8 mouse cellular contexts compared by ENCODE assay signal in the genomic region with DNA sequence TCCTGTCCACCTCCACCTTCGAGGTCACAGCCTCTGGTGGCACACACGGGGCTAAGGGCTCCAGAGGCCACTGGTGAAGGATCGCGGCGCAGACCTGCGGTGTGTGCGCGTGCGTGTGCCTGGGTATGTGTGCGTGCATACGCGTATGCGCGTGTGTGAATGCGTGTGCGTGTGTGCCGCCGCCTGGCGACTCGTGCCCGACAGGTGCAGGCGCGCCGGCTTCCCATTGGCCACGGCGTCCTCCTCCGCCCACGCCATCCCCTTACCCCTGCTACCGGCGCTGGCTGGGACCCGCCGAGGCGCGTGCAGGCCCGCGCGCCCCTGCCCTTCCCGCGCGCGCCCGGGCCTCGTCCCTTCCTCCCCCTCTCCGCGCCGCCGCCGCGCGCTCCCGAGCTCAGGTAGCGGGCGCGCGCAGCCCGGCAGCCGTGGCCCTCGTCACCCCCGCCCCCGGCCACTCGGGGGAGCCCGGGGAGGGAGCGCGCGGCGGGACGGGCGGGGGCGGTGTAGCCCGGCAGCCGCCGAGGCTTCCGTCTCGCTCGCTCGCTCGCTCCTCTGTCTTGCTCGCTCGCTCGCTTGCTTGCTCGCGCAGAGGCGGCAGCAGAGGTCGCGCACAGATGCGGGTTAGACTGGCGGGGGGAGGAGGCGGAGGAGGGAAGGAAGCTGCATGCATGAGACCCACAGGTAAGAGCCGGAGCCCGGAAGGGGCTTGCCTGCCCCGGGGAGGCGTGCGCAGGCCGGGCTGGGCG. TPM values are rescaled to one million over a fixed set of nuclear protein-coding genes. Genes with fewer than 3 reads are reported as not detected.
DNase-seq lines count a peak whose midpoint lies in the region; ATAC-seq and TF ChIP-seq lines count a peak whose summit lies in the region.

Susd4 (plus strand) TSS at position 145 of the 746 bp plus-strand sequence.

- peak; percentile 74 for DNase-seq in forebrain, embryonic 10.5 days (ENCODE audit: extremely low spot score, low spot score)
- peak; percentile 90 for DNase-seq in hindbrain, embryonic 11.5 days (ENCODE audit: low spot score)
- DNase-seq in layer of hippocampus, postnatal 14 days (ENCODE audit: low spot score in 2 of 2) = peak; percentile 82 to 86
- DNase-seq in ovary, postnatal 36 days (ENCODE audit: low spot score) = peak; percentile 62
- DNase-seq in urinary bladder, adult 2 months (ENCODE audit: low spot score) = peak; percentile 47

- peak; percentile 86 for ATAC-seq in CD4-positive, CD25-positive, alpha-beta regulatory T cell, adult 4 months
- peak; percentile 91 for ATAC-seq in hindbrain, embryonic 11.5 days (ENCODE audit: low FRiP score)
- ATAC-seq in lung, embryonic 16.5 days (ENCODE audit: low read depth) = peak; percentile 90

- H3K4me2 ChIP-seq in hindbrain, embryonic 11.5 days (replicated peaks; ENCODE audit: low read depth, low read length) = peak within 1 kb of the TSS; percentile 95
- peak within 1 kb of the TSS; percentile 92 for H3K4me2 ChIP-seq in lung, embryonic 16.5 days (ENCODE audit: low read depth, low read length)

- peak within 1 kb of the TSS; percentile 73 for H3K9ac ChIP-seq in hindbrain, embryonic 11.5 days (ENCODE audit: low read depth, low read length)
- peak within 1 kb of the TSS; percentile 70 for H3K9ac ChIP-seq in lung, embryonic 16.5 days (ENCODE audit: low read length)

- no peaks in the 10 kb centered on the region for H3K36me3 ChIP-seq in forebrain, embryonic 10.5 days (replicated peaks)
- no peaks in the 10 kb centered on the region for H3K36me3 ChIP-seq in hindbrain, embryonic 11.5 days (ENCODE audit: control insufficient read depth, insufficient read depth, low read length)
- no peaks in the 10 kb centered on the region for H3K36me3 ChIP-seq in lung, embryonic 16.5 days (ENCODE audit: control insufficient read depth, insufficient read depth, low read length)

- H3K27me3 ChIP-seq in forebrain, embryonic 10.5 days (ENCODE audit: poor library complexity, severe bottlenecking) = peaks cover 61% of the 10 kb centered on the region
- H3K27me3 ChIP-seq in hindbrain, embryonic 11.5 days (ENCODE audit: control insufficient read depth, insufficient read depth, low read length) = no peaks in the 10 kb centered on the region
- peaks cover 5% of the 10 kb centered on the region; the same call in 1 of the 2 replicates for H3K27me3 ChIP-seq in lung, embryonic 16.5 days (ENCODE audit: control insufficient read depth, insufficient read depth, low read depth, low read length)

- peak within 1 kb of the TSS; percentile 59 for H3K4me3 ChIP-seq in bone marrow macrophage, adult 2 months (ENCODE audit: insufficient read depth, low read length)
- H3K4me3 ChIP-seq in forebrain, embryonic 10.5 days = peak within 1 kb of the TSS; percentile 72
- peak within 1 kb of the TSS; percentile 57 for H3K4me3 ChIP-seq in hindbrain, embryonic 11.5 days (ENCODE audit: low read depth, low read length)
- peak within 1 kb of the TSS; percentile 67 for H3K4me3 ChIP-seq in lung, embryonic 16.5 days (ENCODE audit: low read length)

- no peak for TF ChIP-seq POLR2A in bone marrow macrophage, adult 2 months (IDR thresholded peaks at IDR 0.05; ENCODE audit: borderline replicate concordance, low read depth, low read length)

- H3K9me3 ChIP-seq in forebrain, embryonic 10.5 days = peaks cover 7% of the 10 kb centered on the region; the same call in 1 of the 2 replicates
- no peaks in the 10 kb centered on the region for H3K9me3 ChIP-seq in hindbrain, embryonic 11.5 days (ENCODE audit: control insufficient read depth, low read length)
- H3K9me3 ChIP-seq in lung, embryonic 16.5 days (ENCODE audit: control insufficient read depth, low read length) = no peaks in the 10 kb centered on the region

- H3K4me1 ChIP-seq in bone marrow macrophage, adult 2 months (ENCODE audit: control insufficient read depth, insufficient read depth, low read length) = no peaks in the 10 kb centered on the region
- H3K4me1 ChIP-seq in forebrain, embryonic 10.5 days = peaks cover 33% of the 10 kb centered on the region
- H3K4me1 ChIP-seq in hindbrain, embryonic 11.5 days (replicated peaks; ENCODE audit: control insufficient read depth, insufficient read depth, low read length) = peaks cover 4% of the 10 kb centered on the region; the same call in 1 of the 2 replicates
- H3K4me1 ChIP-seq in lung, embryonic 16.5 days (replicated peaks; ENCODE audit: control insufficient read depth, insufficient read depth, low read length) = peaks cover 11% of the 10 kb centered on the region

- TF ChIP-seq CTCF in bone marrow macrophage, adult 2 months (IDR thresholded peaks at IDR 0.05; ENCODE audit: low read depth, low read length) = no peak

- 1% methylated on average over 93 of the region's 95 CpGs for WGBS in forebrain, embryonic 10.5 days
- under 1% methylated on average over 78 of the region's 95 CpGs for WGBS in hindbrain, embryonic 11.5 days
- under 1% methylated on average over 77 of the region's 95 CpGs for WGBS in lung, embryonic 16.5 days

- H3K27ac ChIP-seq in bone marrow macrophage, adult 2 months (ENCODE audit: insufficient read depth, low read depth, low read length) = no peak within 1 kb of the TSS
- H3K27ac ChIP-seq in forebrain, embryonic 10.5 days = peak within 1 kb of the TSS; percentile 84
- peak within 1 kb of the TSS; percentile 80 for H3K27ac ChIP-seq in hindbrain, embryonic 11.5 days (ENCODE audit: low read depth, low read length)
- peak within 1 kb of the TSS; percentile 37; the same call in 1 of the 2 replicates for H3K27ac ChIP-seq in lung, embryonic 16.5 days (ENCODE audit: low read length)

RNA-seq across cellular contexts. Expression of gene Susd4, which starts in this region (rescaled TPM):
- polyA plus RNA-seq in CD4-positive, CD25-positive, alpha-beta regulatory T cell, adult 4 months (2017; shearing (Covaris generic)) = 1 to 10 TPM; 2.4 to 2.6 TPM
- polyA plus RNA-seq in bone marrow macrophage, adult 2 months (2012; ENCODE audit: insufficient read depth, insufficient read length, missing spikeins) = not detected in 2 replicates
- 10.5 and 13.9 TPM in 2 replicates for polyA plus RNA-seq in forebrain, embryonic 10.5 days (2016; fragmentation: Nextera tagmentation; extraction: Ambion mirVana)
- 25.9 and 27.2 TPM in 2 replicates for polyA plus RNA-seq in hindbrain, embryonic 11.5 days (2014; fragmentation: Nextera tagmentation; extraction: Ambion mirVana)
- 100 to 1,000 TPM; 128 to 131 TPM for total RNA-seq in layer of hippocampus, postnatal 14 days (2021)
- polyA plus RNA-seq in lung, embryonic 16.5 days (2015; fragmentation: Nextera tagmentation; extraction: Ambion mirVana) = 25.1 and 26.1 TPM in 2 replicates
- 9.2 and 9.8 TPM in 2 replicates for polyA plus RNA-seq in urinary bladder, adult 2 months (2012; rRNA removed)
